Mouse (Mus musculus): ENCODE data around the gene Ctu2. TPM values are rescaled to one million over a fixed set of nuclear protein-coding genes. Genes with fewer than 3 reads are reported as not detected.

Gene Ctu2
- polyA plus RNA-seq, 1 experiment from 2014 or later = 84.7 TPM

DNA sequence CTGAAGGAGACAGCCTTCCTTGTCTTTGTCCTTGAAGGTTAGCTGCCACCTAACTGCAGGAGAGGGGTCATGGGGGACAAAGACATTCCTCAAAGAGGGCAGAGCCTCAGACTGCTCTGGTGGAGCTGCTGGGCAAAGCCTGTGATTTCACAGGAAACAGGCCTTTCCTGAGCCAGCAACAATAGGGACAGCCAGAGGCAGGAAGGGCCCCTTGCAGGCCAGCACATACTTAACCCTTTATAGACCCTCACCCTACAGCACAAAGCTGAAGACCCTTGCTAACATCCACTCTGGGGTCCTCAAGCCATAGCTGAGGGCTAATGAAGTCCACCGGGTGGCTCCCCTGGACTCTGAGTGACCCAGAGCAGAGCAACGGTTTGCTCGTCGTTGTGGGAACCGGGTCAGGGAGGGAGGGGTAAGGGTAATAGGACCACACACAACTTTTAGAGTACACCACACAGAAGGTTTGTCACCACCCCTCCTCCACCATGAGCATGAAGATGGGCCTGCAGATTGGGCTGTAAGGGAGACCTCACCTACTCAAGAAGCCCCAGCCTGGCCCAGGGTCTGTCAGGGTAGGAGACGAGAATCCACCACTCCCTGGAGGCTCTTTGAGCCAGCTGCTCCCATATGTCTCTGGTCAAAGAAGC, 41.7 kb downstream of the Ctu2 start:
- Histone ChIP-seq H3K27ac (peak overlapping the region; percentile 84), H3K27me3 (ENCODE audit: poor library complexity, severe bottlenecking) (no peaks in the 10 kb centered on the region), H3K9me3 (no peaks in the 10 kb centered on the region), H3K36me3 (replicated peaks) (no peaks in the 10 kb centered on the region), H3K4me1 (peaks cover 45% of the 10 kb centered on the region), H3K4me3 (no peak overlapping the region)
- 36% methylated on average over 6 of the region's 6 CpGs for WGBS
- DNase-seq (ENCODE audit: extremely low spot score, low spot score) = peak; percentile 49

DNA sequence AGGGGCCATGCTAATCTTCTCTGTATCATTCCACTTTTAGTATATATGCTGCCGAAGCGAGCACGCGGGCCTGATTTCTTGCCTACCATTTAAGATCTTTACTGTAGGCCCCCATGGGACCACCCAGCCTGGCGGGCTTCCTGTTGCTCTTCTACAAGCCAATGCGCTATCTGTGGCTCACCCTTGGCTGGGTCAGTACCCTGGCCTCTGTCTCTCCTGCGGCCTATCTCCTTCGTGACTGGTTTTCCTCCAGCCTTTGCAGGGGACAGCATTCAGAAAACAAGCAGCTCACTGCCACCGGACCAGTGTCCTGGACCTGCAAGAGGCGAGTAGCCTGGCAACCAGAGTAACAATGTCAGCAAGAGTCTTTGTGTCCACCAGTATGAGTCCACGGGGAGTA, 44.7 kb downstream of the Ctu2 start:
- peak overlapping the region; percentile 65 for H3K27ac ChIP-seq

GRCm38 (mm10) chr8:122522796-122523651, 47.1 kb downstream of the Ctu2 start:
- Histone ChIP-seq H3K36me3 (replicated peaks) (no peaks in the 10 kb centered on the region), H3K27me3 (ENCODE audit: poor library complexity, severe bottlenecking) (peaks cover 5% of the 10 kb centered on the region; the same call in 1 of the 2 replicates), H3K9me3 (0 out of 2 replicates have a peak, but pooled peaks cover 2% of the 10 kb centered on the region), H3K4me3 (peak overlapping the region; percentile 13; the same call in 1 of the 2 replicates), H3K4me1 (peaks cover 75% of the 10 kb centered on the region), H3K27ac (peak overlapping the region; percentile 66)
- WGBS = 63% methylated on average over 14 of the region's 14 CpGs
- DNase-seq (ENCODE audit: extremely low spot score, low spot score) = no peak

More for the DNA sequence above, 44.7 kb downstream of the Ctu2 start:
- no peaks in the 10 kb centered on the region for H3K9me3 ChIP-seq
- peaks cover 5% of the 10 kb centered on the region; the same call in 1 of the 2 replicates for H3K27me3 ChIP-seq (ENCODE audit: poor library complexity, severe bottlenecking)
- no peaks in the 10 kb centered on the region for H3K36me3 ChIP-seq (replicated peaks)
- H3K4me1 ChIP-seq = peaks cover 75% of the 10 kb centered on the region
- DNase-seq (ENCODE audit: extremely low spot score, low spot score) = no peak
- 80% methylated on average over 11 of the region's 11 CpGs for WGBS
- no peak overlapping the region for H3K4me3 ChIP-seq

- Histone ChIP-seq H3K9me3 (0 out of 2 replicates have a peak, but pooled peaks cover 5% of the 10 kb centered on the region), H3K27ac (peak overlapping the region; percentile 66), H3K36me3 (replicated peaks) (no peaks in the 10 kb centered on the region), H3K4me1 (peaks cover 67% of the 10 kb centered on the region), H3K4me3 (peak overlapping the region; percentile 13; the same call in 1 of the 2 replicates), H3K27me3 (ENCODE audit: poor library complexity, severe bottlenecking) (peaks cover 5% of the 10 kb centered on the region; the same call in 1 of the 2 replicates)
- DNase-seq (ENCODE audit: extremely low spot score, low spot score) = no peak
- WGBS = 31% methylated on average over 23 of the region's 23 CpGs
These were observed 47.9 kb downstream of the Ctu2 start for GRCm38 (mm10) chr8:122523652-122524360.

DNA sequence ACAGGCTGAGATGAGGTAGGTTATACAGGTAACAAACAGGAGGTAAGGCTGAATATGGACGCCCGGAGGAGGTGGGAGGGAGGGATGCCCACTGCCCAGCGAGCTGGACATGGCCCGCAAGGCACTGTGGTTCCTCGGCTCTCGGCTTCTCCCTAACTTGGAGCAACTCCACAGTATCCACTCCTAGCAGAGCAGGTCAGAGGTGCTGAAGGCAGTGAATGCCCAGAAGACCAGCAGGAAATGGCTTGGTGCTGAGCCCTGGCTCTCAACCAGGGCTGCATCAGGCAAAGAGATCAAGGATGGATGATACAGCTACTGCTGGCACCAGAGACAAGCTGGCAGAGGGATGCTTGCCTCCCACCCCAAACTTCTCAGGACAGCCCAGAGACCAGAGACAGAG, 48.6 kb downstream of the Ctu2 start:
- Histone ChIP-seq H3K36me3 (replicated peaks) (no peaks in the 10 kb centered on the region), H3K27ac (peak overlapping the region; percentile 66; the same call in 1 of the 2 replicates), H3K9me3 (0 out of 2 replicates have a peak, but pooled peaks cover 5% of the 10 kb centered on the region), H3K27me3 (ENCODE audit: poor library complexity, severe bottlenecking) (peaks cover 5% of the 10 kb centered on the region; the same call in 1 of the 2 replicates), H3K4me3 (no peak overlapping the region), H3K4me1 (peaks cover 65% of the 10 kb centered on the region)
- 86% methylated on average over 6 of the region's 6 CpGs for WGBS
- no peak for DNase-seq (ENCODE audit: extremely low spot score, low spot score)

DNA sequence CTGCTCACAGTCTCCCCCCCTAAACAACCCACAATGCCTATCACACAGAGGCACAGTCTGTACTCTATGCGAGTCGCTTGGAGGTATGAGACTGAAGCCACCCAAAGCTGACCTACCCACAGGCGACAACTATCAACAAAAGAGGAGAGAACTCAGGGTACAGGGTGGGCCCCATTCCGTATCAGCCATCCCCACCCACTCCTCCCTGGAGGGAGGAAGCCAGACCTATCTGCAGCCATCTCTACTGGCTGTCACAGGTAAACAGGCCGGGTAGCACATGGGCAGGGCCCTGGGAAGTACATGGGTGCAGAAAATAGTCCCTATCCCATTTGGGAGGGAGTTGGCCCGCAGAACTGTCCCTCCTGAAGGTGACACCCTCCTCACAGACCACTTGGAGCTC, 49.1 kb downstream of the Ctu2 start:
- H3K9me3 ChIP-seq = 0 out of 2 replicates have a peak, but pooled peaks cover 5% of the 10 kb centered on the region
- WGBS = 81% methylated on average over 6 of the region's 6 CpGs
- H3K4me1 ChIP-seq = peaks cover 60% of the 10 kb centered on the region
- H3K36me3 ChIP-seq (replicated peaks) = no peaks in the 10 kb centered on the region
- no peak overlapping the region for H3K4me3 ChIP-seq
- H3K27ac ChIP-seq = peak overlapping the region; percentile 66
- no peak for DNase-seq (ENCODE audit: extremely low spot score, low spot score)
- peaks cover 5% of the 10 kb centered on the region; the same call in 1 of the 2 replicates for H3K27me3 ChIP-seq (ENCODE audit: poor library complexity, severe bottlenecking)

- DNase-seq (ENCODE audit: extremely low spot score, low spot score) = no peak
- H3K27ac ChIP-seq = peak overlapping the region; percentile 73
- H3K4me3 ChIP-seq = no peak overlapping the region
- H3K36me3 ChIP-seq (replicated peaks) = no peaks in the 10 kb centered on the region
- 77% methylated on average over 3 of the region's 3 CpGs for WGBS
- H3K27me3 ChIP-seq (ENCODE audit: poor library complexity, severe bottlenecking) = peaks cover 5% of the 10 kb centered on the region; the same call in 1 of the 2 replicates
- H3K9me3 ChIP-seq = 0 out of 2 replicates have a peak, but pooled peaks cover 5% of the 10 kb centered on the region
- peaks cover 51% of the 10 kb centered on the region for H3K4me1 ChIP-seq
These were observed 50.1 kb downstream of the Ctu2 start for GRCm38 (mm10) chr8:122526084-122526483.

- 74% methylated on average over 7 of the region's 7 CpGs for WGBS
- Histone ChIP-seq H3K9me3 (0 out of 2 replicates have a peak, but pooled peaks cover 5% of the 10 kb centered on the region), H3K27me3 (ENCODE audit: poor library complexity, severe bottlenecking) (peaks cover 5% of the 10 kb centered on the region; the same call in 1 of the 2 replicates), H3K4me3 (no peak overlapping the region), H3K4me1 (peaks cover 57% of the 10 kb centered on the region), H3K27ac (peak overlapping the region; percentile 73), H3K36me3 (replicated peaks) (no peaks in the 10 kb centered on the region)
- DNase-seq (ENCODE audit: extremely low spot score, low spot score) = no peak
These were observed 50.7 kb downstream of the Ctu2 start for GRCm38 (mm10) chr8:122526526-122527170.

DNA sequence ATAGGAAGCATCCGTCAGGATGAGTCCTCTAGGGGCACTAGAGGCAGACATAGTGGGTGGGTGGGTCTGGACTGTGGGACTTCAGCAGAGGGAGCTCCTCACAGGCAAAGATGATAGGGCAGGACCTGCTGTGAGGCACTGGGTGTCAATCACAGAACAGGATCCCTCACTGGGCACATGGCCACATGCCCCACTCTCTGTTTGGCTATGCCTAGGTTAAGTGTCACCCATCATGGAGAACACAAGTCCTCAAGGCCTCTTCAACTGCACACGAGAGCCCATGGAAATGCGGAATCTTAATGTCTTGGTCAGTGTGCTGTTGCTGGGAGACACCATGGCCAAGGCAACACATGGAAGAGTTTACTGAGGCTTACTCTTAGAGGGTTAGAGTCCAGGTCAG, 52.0 kb downstream of the Ctu2 start:
- Histone ChIP-seq H3K27ac (no peak overlapping the region), H3K4me1 (peaks cover 55% of the 10 kb centered on the region), H3K4me3 (no peak overlapping the region), H3K36me3 (replicated peaks) (no peaks in the 10 kb centered on the region), H3K9me3 (0 out of 2 replicates have a peak, but pooled peaks cover 5% of the 10 kb centered on the region), H3K27me3 (ENCODE audit: poor library complexity, severe bottlenecking) (peaks cover 5% of the 10 kb centered on the region; the same call in 1 of the 2 replicates)
- 89% methylated on average over 3 of the region's 3 CpGs for WGBS
- no peak for DNase-seq (ENCODE audit: extremely low spot score, low spot score)

- H3K27me3 ChIP-seq (ENCODE audit: poor library complexity, severe bottlenecking) = peaks cover 5% of the 10 kb centered on the region; the same call in 1 of the 2 replicates
- no peaks in the 10 kb centered on the region for H3K36me3 ChIP-seq (replicated peaks)
- 92% methylated on average over 4 of the region's 4 CpGs for WGBS
- H3K27ac ChIP-seq = no peak overlapping the region
- no peak overlapping the region for H3K4me3 ChIP-seq
- no peak for DNase-seq (ENCODE audit: extremely low spot score, low spot score)
- H3K9me3 ChIP-seq = 0 out of 2 replicates have a peak, but pooled peaks cover 5% of the 10 kb centered on the region
- H3K4me1 ChIP-seq = peaks cover 42% of the 10 kb centered on the region
These were observed 53.2 kb downstream of the Ctu2 start for GRCm38 (mm10) chr8:122529159-122529558.

DNA sequence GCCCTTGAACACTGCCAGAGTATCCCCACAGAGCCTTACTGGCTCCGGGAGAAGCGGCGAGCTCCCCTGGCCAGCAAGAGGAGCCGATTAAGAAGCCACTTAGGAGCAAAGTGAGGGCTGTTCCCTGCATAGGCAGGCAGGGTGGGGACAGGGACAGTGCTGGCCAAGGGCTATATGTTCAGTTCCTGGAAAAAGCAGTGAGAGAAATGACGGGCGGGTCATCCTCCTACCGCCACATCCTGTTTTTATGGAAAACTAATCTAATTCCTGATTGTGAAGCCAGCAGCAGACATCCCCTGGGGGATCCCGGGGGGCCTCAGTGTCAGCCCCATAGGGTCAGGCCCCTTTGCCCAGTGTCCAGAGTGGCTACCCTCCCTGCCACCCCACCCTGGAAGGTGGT, 55.4 kb downstream of the Ctu2 start:
- Histone ChIP-seq H3K4me3 (no peak overlapping the region), H3K27ac (peak overlapping the region; percentile 36; the same call in 1 of the 2 replicates), H3K4me1 (peaks cover 21% of the 10 kb centered on the region), H3K27me3 (ENCODE audit: poor library complexity, severe bottlenecking) (no peaks in the 10 kb centered on the region), H3K36me3 (replicated peaks) (no peaks in the 10 kb centered on the region), H3K9me3 (0 out of 2 replicates have a peak, but pooled peaks cover 5% of the 10 kb centered on the region)
- DNase-seq (ENCODE audit: extremely low spot score, low spot score) = no peak
- 87% methylated on average over 8 of the region's 8 CpGs for WGBS
